Mouse (Mus musculus): ENCODE results near the gene Cited1.
A peak's percentile ranks its signal among the peaks of the same experiment; 100 is the strongest.

Gene Cited1

GRCm38 (mm10) chrX:102251937-102252860 lies at the start of gene Cited1:
Cited1 (minus strand) TSS chrX:102252181.
- DNase-seq (ENCODE audit: low read depth, low spot score), result peak; percentile 38

DNA sequence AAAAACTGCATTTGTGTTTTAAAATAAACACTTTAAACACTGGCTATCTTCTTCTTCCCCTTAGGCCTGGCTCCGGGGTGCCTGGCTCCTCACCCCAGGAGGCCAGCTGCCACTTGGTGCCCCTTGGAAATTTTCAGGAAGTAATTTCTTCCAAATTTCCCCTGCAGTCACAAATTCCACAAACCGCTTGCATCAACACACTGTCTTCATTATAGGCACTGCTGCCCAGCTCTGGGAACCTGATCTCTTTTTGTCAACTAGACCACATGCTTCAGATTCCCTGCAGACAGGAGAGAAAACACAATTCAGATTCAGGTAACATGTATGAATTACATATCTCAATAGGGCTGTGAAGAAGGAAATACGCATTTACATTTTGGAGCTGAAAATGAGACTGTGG lies 32.9 kb upstream of the Cited1 start:
- DNase-seq (ENCODE audit: low read depth, low spot score), result no peak

DNA sequence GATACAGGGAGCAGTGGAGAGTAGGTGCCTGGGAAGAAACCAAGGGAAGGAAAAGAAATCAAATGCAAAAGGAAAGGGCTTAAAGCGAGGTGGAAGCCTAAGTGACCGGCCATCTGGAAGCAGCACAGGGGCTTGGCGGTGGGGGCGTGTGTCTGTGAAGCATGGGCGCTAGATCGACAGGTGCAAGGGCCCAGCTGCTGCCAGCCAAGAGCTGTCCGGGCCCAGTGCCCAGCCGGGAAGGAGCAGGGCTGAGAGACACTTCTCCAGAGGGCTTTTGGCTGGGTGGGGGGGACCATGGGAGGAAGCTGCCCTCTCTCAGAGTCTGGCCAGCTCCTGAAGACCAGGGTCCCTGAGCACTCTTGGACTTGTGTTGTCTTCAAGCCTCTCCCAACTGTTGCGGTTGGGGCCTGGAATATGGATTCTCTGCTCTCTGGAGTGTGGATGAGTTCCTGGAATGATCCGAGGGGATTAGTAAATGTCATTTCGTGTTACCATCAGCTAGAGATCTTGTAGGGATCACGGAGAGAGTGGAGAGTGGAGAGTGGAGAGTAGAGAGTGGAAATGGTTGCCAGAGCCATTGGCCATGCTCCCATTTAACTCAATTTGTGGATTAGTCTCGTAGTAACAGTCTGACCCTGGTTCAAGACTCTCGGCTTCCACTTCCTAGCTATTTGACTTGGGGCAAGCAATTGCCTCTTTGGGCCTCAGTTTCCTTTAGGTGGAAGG lies 10.8 kb upstream of the Cited1 start:
- DNase-seq (ENCODE audit: low read depth, low spot score), result no peak

DNA sequence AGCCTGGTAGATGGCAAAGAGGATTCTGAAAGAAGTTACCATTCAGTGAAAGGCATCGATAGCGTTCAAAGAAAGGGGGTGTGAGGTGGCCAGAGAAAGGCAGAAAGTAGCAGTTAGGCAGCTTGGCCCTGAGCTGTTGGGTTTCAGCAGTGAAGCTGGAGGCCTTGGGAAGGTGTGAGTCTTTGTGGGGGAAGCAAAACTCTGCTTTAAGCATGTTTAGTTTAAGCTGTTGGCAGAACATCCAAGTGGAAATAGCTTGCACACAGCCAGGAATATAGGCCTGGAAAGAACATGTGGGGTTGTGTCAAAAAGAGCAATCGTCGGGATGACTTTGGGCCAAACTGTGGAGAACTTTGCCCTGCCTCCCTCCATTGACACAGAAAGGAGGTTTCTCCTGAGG lies 7.8 kb upstream of the Cited1 start:
- DNase-seq (ENCODE audit: low read depth, low spot score), result no peak

DNA sequence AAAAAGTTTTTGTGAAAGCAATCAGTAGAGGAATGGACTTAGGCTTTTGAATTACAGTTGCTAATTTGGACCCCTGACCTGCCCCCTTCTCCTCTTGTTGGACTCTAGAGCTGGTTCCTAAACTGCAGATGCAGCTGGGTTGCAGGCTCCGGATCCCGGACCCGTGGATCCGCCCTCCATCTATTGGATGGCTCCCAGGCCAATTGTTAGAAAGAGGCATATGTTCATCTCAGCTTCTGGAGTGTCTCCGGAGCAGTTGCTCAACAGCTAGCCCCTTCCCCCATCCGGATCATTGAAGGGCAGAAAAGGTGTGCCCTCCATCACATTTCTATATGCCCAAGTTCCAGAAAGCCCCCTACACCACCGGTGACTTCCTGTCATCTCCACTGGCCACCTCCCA lies 1.9 kb upstream of the Cited1 start:
- no peak for DNase-seq (ENCODE audit: low read depth, low spot score)

- no peak for DNase-seq (ENCODE audit: low read depth, low spot score)
Measured at GRCm38 (mm10) chrX:102251221-102251936, 602 bp downstream of the Cited1 start.

GRCm38 (mm10) chrX:102250891-102251170 lies 1.1 kb downstream of the Cited1 start:
- DNase-seq (ENCODE audit: low read depth, low spot score), result no peak

DNA sequence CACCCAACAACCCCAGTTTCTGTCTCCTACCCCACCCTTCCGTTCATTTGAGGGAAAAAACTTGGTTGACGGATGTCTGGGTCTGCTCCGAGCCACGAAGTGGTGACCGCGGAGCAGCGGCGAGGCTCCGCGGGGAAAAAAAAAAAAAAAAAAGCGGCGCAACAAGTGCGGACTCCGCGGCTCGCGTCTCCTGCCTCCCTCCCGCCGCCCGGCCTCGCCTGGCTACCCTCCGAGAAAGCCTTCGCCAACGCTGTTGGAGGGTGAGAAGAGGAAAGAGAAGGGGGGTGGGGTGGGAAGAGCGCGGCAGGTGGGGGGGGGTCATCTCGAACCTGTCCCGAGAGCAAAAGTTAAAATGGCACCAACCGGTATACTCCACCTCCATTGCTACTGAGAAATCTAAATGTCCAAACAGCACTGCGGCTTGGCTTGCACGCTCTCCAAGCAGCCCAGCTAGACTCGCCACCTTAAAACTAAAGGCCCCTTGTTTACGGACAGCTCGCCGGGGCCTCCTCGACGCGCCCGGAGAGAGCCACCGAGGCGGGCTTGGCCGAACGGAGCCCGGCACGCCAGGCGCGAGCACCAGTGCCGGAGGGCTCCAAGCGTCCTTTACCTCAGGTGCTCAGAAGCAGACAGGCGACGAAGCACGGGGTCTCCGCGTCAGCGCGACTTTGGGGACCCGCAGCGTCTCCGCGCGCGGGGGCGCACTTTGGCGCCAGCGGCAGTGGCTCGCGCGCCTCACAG lies 1.7 kb downstream of the Cited1 start:
- DNase-seq (ENCODE audit: low read depth, low spot score), result no peak

GRCm38 (mm10) chrX:102244334-102244733 lies 7.6 kb downstream of the Cited1 start:
- no peak for DNase-seq (ENCODE audit: low read depth, low spot score)

GRCm38 (mm10) chrX:102219126-102219525 lies 32.9 kb downstream of the Cited1 start:
- DNase-seq (ENCODE audit: low read depth, low spot score), result peak; percentile 11

DNA sequence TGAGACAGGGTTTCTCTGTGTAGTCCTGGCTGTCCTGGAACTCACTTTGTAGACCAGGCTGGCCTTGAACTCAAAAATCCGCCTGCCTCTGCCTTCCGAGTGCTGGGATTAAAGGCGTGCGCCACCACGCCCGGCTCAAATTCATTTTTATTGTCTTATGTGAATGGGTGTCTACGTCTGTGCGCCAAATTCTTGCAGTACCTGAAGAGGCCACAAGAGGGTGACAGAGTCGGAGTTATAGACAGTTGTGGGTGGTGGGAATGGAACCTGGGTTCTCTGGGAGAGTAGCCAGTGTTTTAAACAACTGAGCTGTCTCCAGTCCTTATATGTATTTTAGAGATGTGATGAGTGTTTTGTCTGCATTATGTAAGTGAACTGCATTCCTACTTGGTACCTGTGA lies 36.6 kb downstream of the Cited1 start:
- DNase-seq (ENCODE audit: low read depth, low spot score), result peak; percentile 2
